29 mouse cellular contexts compared by ENCODE assay signal in genomic region chr10:80817164-80817563, GRCm38 (mm10). TPM values are rescaled to one million over a fixed set of nuclear protein-coding genes. Genes with fewer than 3 reads are reported as not detected.
"Had no signal": no experiment of that assay in that cellular context is flagged by ENCODE, and none has a peak within 500 bp of the region (broad histone marks: within the 10 kb centered on the region; RNA-seq: fewer than 3 reads in every experiment).

No protein-coding gene starts in this region.

- H3K4me2 ChIP-seq: heart, embryonic 11.5 days; heart, embryonic 13.5 days; heart, embryonic 15.5 days; hindbrain, embryonic 13.5 days; hindbrain, embryonic 15.5 days; kidney, embryonic 15.5 days; limb, embryonic 13.5 days; limb, embryonic 15.5 days; liver, embryonic 15.5 days had no signal

- H3K27me3 ChIP-seq: heart, embryonic 15.5 days; hindbrain, embryonic 15.5 days had no signal

- H3K9ac ChIP-seq: heart, embryonic 13.5 days; heart, embryonic 15.5 days; hindbrain, embryonic 13.5 days; hindbrain, embryonic 15.5 days; kidney, embryonic 15.5 days; limb, embryonic 13.5 days; limb, embryonic 15.5 days; liver, embryonic 15.5 days had no signal

- DNase-seq: gastrocnemius, postnatal 10 days; gastrocnemius, postnatal 36 days; heart, adult 11 months; heart, adult 2 months; heart, postnatal 14 days; heart, postnatal 36 days; kidney, adult 11 months; kidney, adult 2 months; kidney, adult 9 months; kidney, postnatal 14 days; kidney, postnatal 36 days; layer of hippocampus, adult 9-11 months; layer of hippocampus, postnatal 36 days; left cerebral cortex, postnatal 4 days had no signal

- ATAC-seq: hindbrain, postnatal 0 days had no signal

- H3K4me1 ChIP-seq: hindbrain, embryonic 13.5 days; hindbrain, embryonic 15.5 days; limb, embryonic 13.5 days had no signal

- H3K9me3 ChIP-seq: heart, embryonic 13.5 days; heart, embryonic 15.5 days; hindbrain, embryonic 13.5 days; hindbrain, embryonic 15.5 days; kidney, embryonic 15.5 days; limb, embryonic 13.5 days; limb, embryonic 15.5 days; liver, embryonic 15.5 days had no signal

- H3K27ac ChIP-seq: heart, adult 2 months; heart, embryonic 13.5 days; heart, embryonic 15.5 days; hindbrain, embryonic 13.5 days; hindbrain, embryonic 15.5 days; hindbrain, postnatal 0 days; kidney, embryonic 15.5 days; kidney, postnatal 0 days; limb, embryonic 13.5 days; limb, embryonic 15.5 days had no signal

- H3K36me3 ChIP-seq: heart, embryonic 13.5 days; heart, embryonic 15.5 days; hindbrain, embryonic 13.5 days; hindbrain, embryonic 15.5 days; kidney, embryonic 15.5 days; limb, embryonic 13.5 days; limb, embryonic 15.5 days; liver, embryonic 15.5 days had no signal

- H3K4me3 ChIP-seq: heart, adult 2 months; heart, embryonic 13.5 days; heart, embryonic 15.5 days; hindbrain, embryonic 13.5 days; hindbrain, embryonic 15.5 days; kidney, embryonic 15.5 days; limb, embryonic 13.5 days; limb, embryonic 15.5 days; liver, embryonic 15.5 days had no signal

RNA-seq across cellular contexts. Expression of gene Jsrp1, which starts 3.9 kb away (rescaled TPM):
- total RNA-seq: heart, postnatal 14 days; hindbrain, postnatal 0 days had no signal
- polyA plus RNA-seq: large intestine, adult 2 months had no signal

RNA-seq across cellular contexts. Expression of gene Amh, which starts 12.1 kb away (rescaled TPM):
- polyA plus RNA-seq: heart, embryonic 13.5 days; hindbrain, embryonic 11.5 days; hindbrain, postnatal 0 days; intestine, embryonic 14.5 days; kidney, embryonic 15.5 days; limb, embryonic 11.5 days; limb, embryonic 13.5 days; limb, embryonic 15.5 days had no signal
